Mouse (Mus musculus): Measurements from ENCODE around the gene Coil. TPM values are rescaled to one million over a fixed set of nuclear protein-coding genes. Genes with fewer than 3 reads are reported as not detected.
A peak's percentile ranks its signal among the peaks of the same experiment; 100 is the strongest.

Coil gene
- polyA plus RNA-seq, 1 experiment = 0.24 TPM

- peaks cover 89% of the 10 kb centered on the region for H3K36me3 ChIP-seq (ENCODE audit: control insufficient read depth)
- no peaks in the 10 kb centered on the region for H3K27me3 ChIP-seq (ENCODE audit: control insufficient read depth)
- peaks cover 17% of the 10 kb centered on the region for H3K4me1 ChIP-seq (ENCODE audit: control insufficient read depth)
- no peak for TF ChIP-seq TAL1 (IDR thresholded peaks at IDR 0.05; ENCODE audit: low read length)
- TF ChIP-seq GATA1 (IDR thresholded peaks at IDR 0.05; ENCODE audit: low read length) = no peak
- H3K4me3 ChIP-seq (replicated peaks) = no peak overlapping the region
- H3K9me3 ChIP-seq (ENCODE audit: control insufficient read depth, low read length) = no peaks in the 10 kb centered on the region
Measured at GRCm38 (mm10) chr11:89007582-89007981, 37.5 kb downstream of the Coil start.

GRCm38 (mm10) chr11:89009066-89009465 lies 39.0 kb downstream of the Coil start:
- no peaks in the 10 kb centered on the region for H3K27me3 ChIP-seq (ENCODE audit: control insufficient read depth)
- no peaks in the 10 kb centered on the region for H3K9me3 ChIP-seq (ENCODE audit: control insufficient read depth, low read length)
- TF ChIP-seq GATA1 (IDR thresholded peaks at IDR 0.05; ENCODE audit: low read length) (no peak), TAL1 (IDR thresholded peaks at IDR 0.05; ENCODE audit: low read length) (no peak)
- peaks cover 91% of the 10 kb centered on the region for H3K36me3 ChIP-seq (ENCODE audit: control insufficient read depth)
- H3K4me1 ChIP-seq (ENCODE audit: control insufficient read depth) = peaks cover 4% of the 10 kb centered on the region
- no peak overlapping the region for H3K4me3 ChIP-seq (replicated peaks)

GRCm38 (mm10) chr11:89009496-89009895 lies 39.4 kb downstream of the Coil start:
- no peaks in the 10 kb centered on the region for H3K27me3 ChIP-seq (ENCODE audit: control insufficient read depth)
- no peak for TF ChIP-seq GATA1 (IDR thresholded peaks at IDR 0.05; ENCODE audit: low read length)
- TF ChIP-seq TAL1 (IDR thresholded peaks at IDR 0.05; ENCODE audit: low read length) = no peak
- no peaks in the 10 kb centered on the region for H3K9me3 ChIP-seq (ENCODE audit: control insufficient read depth, low read length)
- H3K4me1 ChIP-seq (ENCODE audit: control insufficient read depth) = peaks cover 4% of the 10 kb centered on the region
- peaks cover 93% of the 10 kb centered on the region for H3K36me3 ChIP-seq (ENCODE audit: control insufficient read depth)
- no peak overlapping the region for H3K4me3 ChIP-seq (replicated peaks)

GRCm38 (mm10) chr11:89012241-89012640 lies 42.2 kb downstream of the Coil start:
- no peaks in the 10 kb centered on the region for H3K9me3 ChIP-seq (ENCODE audit: control insufficient read depth, low read length)
- TF ChIP-seq GATA1 (IDR thresholded peaks at IDR 0.05; ENCODE audit: low read length) (no peak), TAL1 (IDR thresholded peaks at IDR 0.05; ENCODE audit: low read length) (no peak)
- peaks cover 21% of the 10 kb centered on the region for H3K4me1 ChIP-seq (ENCODE audit: control insufficient read depth)
- H3K4me3 ChIP-seq (replicated peaks) = no peak overlapping the region
- no peaks in the 10 kb centered on the region for H3K27me3 ChIP-seq (ENCODE audit: control insufficient read depth)
- peaks cover 95% of the 10 kb centered on the region for H3K36me3 ChIP-seq (ENCODE audit: control insufficient read depth)

- no peaks in the 10 kb centered on the region for H3K9me3 ChIP-seq (ENCODE audit: control insufficient read depth, low read length)
- peaks cover 81% of the 10 kb centered on the region for H3K36me3 ChIP-seq (ENCODE audit: control insufficient read depth)
- H3K4me3 ChIP-seq (replicated peaks) = peak overlapping the region; percentile 7
- H3K4me1 ChIP-seq (ENCODE audit: control insufficient read depth) = peaks cover 66% of the 10 kb centered on the region
- H3K27me3 ChIP-seq (ENCODE audit: control insufficient read depth) = no peaks in the 10 kb centered on the region
- peak; percentile 73 for TF ChIP-seq GATA1 (IDR thresholded peaks at IDR 0.05; ENCODE audit: low read length)
- peak; percentile 90 for TF ChIP-seq TAL1 (IDR thresholded peaks at IDR 0.05; ENCODE audit: low read length)
Measured at GRCm38 (mm10) chr11:89017514-89018182, 47.6 kb downstream of the Coil start.

GRCm38 (mm10) chr11:89020681-89021305 lies 50.7 kb downstream of the Coil start:
- Histone ChIP-seq H3K4me1 (ENCODE audit: control insufficient read depth) (peaks cover 58% of the 10 kb centered on the region), H3K4me3 (replicated peaks) (no peak overlapping the region), H3K9me3 (ENCODE audit: control insufficient read depth, low read length) (no peaks in the 10 kb centered on the region), H3K36me3 (ENCODE audit: control insufficient read depth) (peaks cover 49% of the 10 kb centered on the region), H3K27me3 (ENCODE audit: control insufficient read depth) (no peaks in the 10 kb centered on the region)
- TF ChIP-seq GATA1 (IDR thresholded peaks at IDR 0.05; ENCODE audit: low read length) (no peak), TAL1 (IDR thresholded peaks at IDR 0.05; ENCODE audit: low read length) (no peak)

- H3K36me3 ChIP-seq (ENCODE audit: control insufficient read depth) = peaks cover 40% of the 10 kb centered on the region
- no peaks in the 10 kb centered on the region for H3K9me3 ChIP-seq (ENCODE audit: control insufficient read depth, low read length)
- TF ChIP-seq GATA1 (IDR thresholded peaks at IDR 0.05; ENCODE audit: low read length) (no peak), TAL1 (IDR thresholded peaks at IDR 0.05; ENCODE audit: low read length) (no peak)
- no peaks in the 10 kb centered on the region for H3K27me3 ChIP-seq (ENCODE audit: control insufficient read depth)
- peaks cover 55% of the 10 kb centered on the region for H3K4me1 ChIP-seq (ENCODE audit: control insufficient read depth)
- no peak overlapping the region for H3K4me3 ChIP-seq (replicated peaks)
Measured at GRCm38 (mm10) chr11:89021687-89022086, 51.6 kb downstream of the Coil start.

GRCm38 (mm10) chr11:89022120-89022731 lies 52.2 kb downstream of the Coil start:
- H3K4me1 ChIP-seq (ENCODE audit: control insufficient read depth) = peaks cover 50% of the 10 kb centered on the region
- H3K4me3 ChIP-seq (replicated peaks) = no peak overlapping the region
- H3K27me3 ChIP-seq (ENCODE audit: control insufficient read depth) = no peaks in the 10 kb centered on the region
- no peaks in the 10 kb centered on the region for H3K9me3 ChIP-seq (ENCODE audit: control insufficient read depth, low read length)
- H3K36me3 ChIP-seq (ENCODE audit: control insufficient read depth) = peaks cover 36% of the 10 kb centered on the region
- TF ChIP-seq TAL1 (IDR thresholded peaks at IDR 0.05; ENCODE audit: low read length) = no peak
- no peak for TF ChIP-seq GATA1 (IDR thresholded peaks at IDR 0.05; ENCODE audit: low read length)

- H3K36me3 ChIP-seq (ENCODE audit: control insufficient read depth) = peaks cover 24% of the 10 kb centered on the region
- no peaks in the 10 kb centered on the region for H3K27me3 ChIP-seq (ENCODE audit: control insufficient read depth)
- H3K9me3 ChIP-seq (ENCODE audit: control insufficient read depth, low read length) = no peaks in the 10 kb centered on the region
- H3K4me1 ChIP-seq (ENCODE audit: control insufficient read depth) = peaks cover 44% of the 10 kb centered on the region
- TF ChIP-seq TAL1 (IDR thresholded peaks at IDR 0.05; ENCODE audit: low read length) = no peak
- H3K4me3 ChIP-seq (replicated peaks) = no peak overlapping the region
Measured at GRCm38 (mm10) chr11:89023477-89023876, 53.4 kb downstream of the Coil start.

Data from erythroblast, embryonic 14.5 days (primary cell).